Mouse (Mus musculus) embryonic facial prominence, embryonic 14.5 days (tissue): ENCODE data around the gene Vwa8. TPM values are rescaled to one million over a fixed set of nuclear protein-coding genes. Genes with fewer than 3 reads are reported as not detected.
A peak's percentile ranks its signal among the peaks of the same experiment; 100 is the strongest.

Experiments used
- ATAC-seq: fragments of 200-750 bp; cut with Nextera tagmentation; 2 replicates; pipeline ENCODE4 v1.8.0; 2017; ENCODE audit warnings: low read depth, moderate number of reproducible peaks, moderate TSS enrichment
- DNase-seq: peaks from one replicate; pipeline ENCODE4 v3.0.0-alpha.2; 2015; ENCODE audit warnings: low spot score
- H3K27ac ChIP-seq: fragments of 300-500 bp; sonication (generic); replicated peaks from 2 replicates; pipeline ENCODE4 v1.5.1; 2014; ENCODE audit warnings: low read depth, mild to moderate bottlenecking, low read length, moderate library complexity
- H3K27me3 ChIP-seq: fragments of 300-500 bp; sonication (generic); replicated peaks from 2 replicates; pipeline ENCODE4 v1.6.1; 2014; ENCODE audit warnings: low read length; ENCODE audit not compliant: control insufficient read depth, insufficient read depth
- H3K36me3 ChIP-seq: fragments of 300-500 bp; sonication (generic); 2 replicates; pipeline ENCODE4 v1.6.1; 2014; ENCODE audit warnings: low read length, mixed read lengths; ENCODE audit not compliant: control insufficient read depth, insufficient read depth
- H3K4me1 ChIP-seq: fragments of 300-500 bp; sonication (generic); 2 replicates; pipeline ENCODE4 v1.6.1; 2014; ENCODE audit warnings: antibody characterized with exemption, low read length; ENCODE audit not compliant: control insufficient read depth, insufficient read depth
- H3K4me2 ChIP-seq: fragments of 300-500 bp; sonication (generic); 2 replicates; pipeline ENCODE4 v1.6.1; 2014; ENCODE audit warnings: low read depth, mild to moderate bottlenecking, low read length, moderate library complexity, mixed read lengths
- H3K4me3 ChIP-seq: fragments of 300-500 bp; sonication (generic); 2 replicates; pipeline ENCODE4 v1.5.1; 2014; ENCODE audit warnings: low read depth, mild to moderate bottlenecking, low read length
- H3K9ac ChIP-seq: fragments of 300-500 bp; sonication (generic); 2 replicates; pipeline ENCODE4 v1.6.1; 2014; ENCODE audit warnings: low read depth, mild to moderate bottlenecking, low read length, moderate library complexity, mixed read lengths
- H3K9me3 ChIP-seq: fragments of 300-500 bp; sonication (generic); 2 replicates; pipeline ENCODE4 v1.6.1; 2016; ENCODE audit warnings: low read length; ENCODE audit not compliant: control insufficient read depth
- WGBS: fragments of 180-500 bp; shearing (Covaris S2); extraction: QIAGEN DNeasy Blood & Tissue Kit; methylation state at CpG from one replicate; pipeline ENCODE4 v1.1.7; 2014; 5-methylcytosine and 5-hydroxymethylcytosine counted together
- polyA plus RNA-seq: library from polyadenylated mRNA; unstranded; fragments of >200 nt; fragmentation: Nextera tagmentation; extraction: Ambion mirVana; gene quantifications from 2 replicates; pipeline ENCODE4 v1.2.1, GENCODE M21; 2014

The Vwa8 gene
- polyA plus RNA-seq, 1 experiment from 2014 or later = 11.7 TPM

DNA sequence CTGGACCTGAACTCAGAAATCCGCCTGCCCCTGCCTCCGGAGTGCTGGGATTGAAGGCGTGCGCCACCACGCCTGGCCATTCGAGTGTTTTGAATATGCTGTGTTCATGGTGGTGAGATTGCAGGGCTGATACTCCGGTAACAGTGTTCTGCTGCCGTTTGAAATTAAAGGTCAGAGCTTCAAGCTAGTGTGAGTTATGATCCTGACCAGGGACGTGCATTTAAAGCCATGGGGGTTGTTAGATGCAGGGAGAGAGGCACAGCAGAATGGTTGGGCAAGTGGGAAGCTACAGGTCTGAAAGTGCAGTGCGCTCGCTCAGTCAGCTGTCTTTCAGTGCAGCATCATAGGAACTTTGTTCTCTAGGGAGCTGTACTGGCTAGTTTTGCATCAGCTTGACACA lies 271.8 kb downstream of the Vwa8 start:
- no peaks in the 10 kb centered on the region for H3K9me3 ChIP-seq
- H3K4me2 ChIP-seq = no peak overlapping the region
- H3K36me3 ChIP-seq = no peaks in the 10 kb centered on the region
- DNase-seq (no peak), ATAC-seq (no peak)
- WGBS = 78% methylated on average over 11 of the region's 11 CpGs
- no peak overlapping the region for H3K27ac ChIP-seq
- no peaks in the 10 kb centered on the region for H3K27me3 ChIP-seq
- H3K4me3 ChIP-seq = no peak overlapping the region
- H3K4me1 ChIP-seq = no peaks in the 10 kb centered on the region
- H3K9ac ChIP-seq = no peak overlapping the region

DNA sequence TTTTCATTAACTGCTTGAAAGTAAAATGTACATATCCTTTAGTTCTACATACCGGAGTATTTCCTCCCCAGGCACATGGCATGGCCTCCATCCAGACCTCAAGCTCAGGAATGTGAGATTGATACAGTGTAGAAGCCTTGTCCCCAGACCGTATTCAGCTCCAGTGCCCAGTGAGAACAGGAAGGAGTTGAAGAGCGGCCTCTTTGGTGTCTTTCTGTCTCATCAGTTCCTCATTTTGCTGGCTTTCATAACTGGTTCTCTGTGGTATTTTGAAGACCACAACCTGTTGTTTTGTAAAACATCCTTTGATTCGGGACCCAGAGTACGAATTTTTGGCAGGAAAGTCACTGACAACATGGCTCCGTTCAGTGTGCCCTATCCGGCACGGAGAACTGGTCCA lies 274.6 kb downstream of the Vwa8 start:
- no peaks in the 10 kb centered on the region for H3K36me3 ChIP-seq
- no peak overlapping the region; the same call in 1 of the 2 replicates for H3K27ac ChIP-seq
- H3K4me3 ChIP-seq = no peak overlapping the region
- no peaks in the 10 kb centered on the region for H3K27me3 ChIP-seq
- H3K4me2 ChIP-seq = no peak overlapping the region
- 73% methylated on average over 8 of the region's 8 CpGs for WGBS
- no peaks in the 10 kb centered on the region for H3K9me3 ChIP-seq
- H3K9ac ChIP-seq = no peak overlapping the region
- ATAC-seq = no peak
- DNase-seq = peak; percentile 26
- no peaks in the 10 kb centered on the region for H3K4me1 ChIP-seq

DNA sequence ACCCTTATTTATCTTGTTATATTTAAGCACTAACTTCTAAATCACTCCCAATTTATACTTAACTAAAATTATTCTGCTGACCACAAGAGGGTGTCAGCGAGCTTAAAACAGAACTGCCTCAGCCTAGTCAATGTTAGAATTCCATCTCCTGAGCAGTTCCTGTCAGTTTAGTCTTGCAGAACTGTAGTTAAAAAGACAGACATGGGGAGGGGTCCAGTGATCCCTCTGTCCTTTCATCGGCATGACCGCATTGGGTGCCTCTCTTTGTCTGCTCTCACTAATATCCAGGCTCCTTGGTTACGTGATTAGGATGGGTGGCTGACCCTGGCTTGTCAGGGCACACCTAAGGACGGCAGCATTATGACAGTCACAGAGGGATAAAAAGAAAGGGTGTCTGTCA lies 275.8 kb downstream of the Vwa8 start:
- Histone ChIP-seq H3K9ac (no peak overlapping the region), H3K4me1 (no peaks in the 10 kb centered on the region), H3K36me3 (no peaks in the 10 kb centered on the region), H3K27ac (no peak overlapping the region), H3K4me3 (no peak overlapping the region), H3K27me3 (no peaks in the 10 kb centered on the region), H3K4me2 (no peak overlapping the region), H3K9me3 (no peaks in the 10 kb centered on the region)
- DNase-seq = peak; percentile 79
- peak; percentile 68; the same call in 1 of the 2 replicates for ATAC-seq
- 50% methylated on average over 5 of the region's 5 CpGs for WGBS

GRCm38 (mm10) chr14:79126176-79126575 lies 277.3 kb downstream of the Vwa8 start:
- 0 out of 2 replicates have a peak overlapping the region, but pooled peaks have one; percentile 4 for H3K27ac ChIP-seq
- H3K9me3 ChIP-seq = 0 out of 2 replicates have a peak, but pooled peaks cover 4% of the 10 kb centered on the region
- no peaks in the 10 kb centered on the region for H3K36me3 ChIP-seq
- H3K4me2 ChIP-seq = no peak overlapping the region
- H3K27me3 ChIP-seq = no peaks in the 10 kb centered on the region
- ATAC-seq (no peak), DNase-seq (peak; percentile 7)
- 70% methylated on average over 5 of the region's 5 CpGs for WGBS
- H3K9ac ChIP-seq = no peak overlapping the region
- H3K4me3 ChIP-seq = no peak overlapping the region
- H3K4me1 ChIP-seq = no peaks in the 10 kb centered on the region

DNA sequence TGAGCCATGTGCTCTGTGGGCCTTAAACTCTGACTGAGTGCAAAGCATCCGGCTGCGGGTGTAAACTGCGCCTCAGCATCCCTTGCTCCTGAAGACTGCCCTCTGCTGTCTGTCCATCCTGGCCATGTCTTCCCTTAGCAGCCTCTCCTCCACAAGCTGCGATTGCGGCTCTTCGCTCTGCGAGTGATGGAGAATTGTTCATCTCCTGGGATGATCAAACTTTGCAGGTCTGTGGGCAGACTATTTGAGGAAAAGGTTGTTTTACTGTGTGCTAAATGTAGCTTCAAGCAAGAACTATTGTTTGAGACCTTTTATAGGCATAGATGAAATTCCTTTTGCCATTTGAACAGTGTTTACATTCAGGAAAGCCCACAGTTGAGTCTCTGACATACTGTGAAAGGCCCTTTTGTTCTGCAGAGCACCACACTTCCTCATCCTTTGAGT lies 286.1 kb downstream of the Vwa8 start:
- H3K27me3 ChIP-seq = no peaks in the 10 kb centered on the region
- H3K27ac ChIP-seq = peak overlapping the region; percentile 33
- peaks cover 7% of the 10 kb centered on the region for H3K4me1 ChIP-seq
- H3K4me2 ChIP-seq = no peak overlapping the region
- ATAC-seq (peak; percentile 82), DNase-seq (peak; percentile 63)
- no peaks in the 10 kb centered on the region for H3K36me3 ChIP-seq
- 0 out of 2 replicates have a peak, but pooled peaks cover 4% of the 10 kb centered on the region for H3K9me3 ChIP-seq
- 12% methylated on average over 7 of the region's 7 CpGs for WGBS
- no peak overlapping the region for H3K4me3 ChIP-seq
- no peak overlapping the region for H3K9ac ChIP-seq

DNA sequence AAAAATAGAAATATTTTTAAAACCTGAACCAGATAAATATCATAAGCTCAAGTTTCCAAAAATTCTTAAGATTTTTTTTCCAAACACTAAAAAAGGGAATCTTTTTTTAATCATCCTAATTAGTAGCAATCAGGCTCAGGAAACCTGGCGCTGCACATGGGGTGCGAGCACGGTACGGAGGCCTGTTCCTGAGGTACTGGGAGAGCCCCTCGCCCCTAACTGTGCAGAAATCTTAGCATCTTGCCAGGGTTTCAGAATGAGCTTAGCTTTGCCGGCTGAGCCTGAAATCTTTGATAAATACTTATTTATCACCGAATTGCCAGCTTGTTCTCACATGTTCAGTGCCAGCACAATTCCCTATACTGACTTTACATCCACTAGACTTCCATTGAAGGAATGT lies 286.6 kb downstream of the Vwa8 start:
- Histone ChIP-seq H3K4me3 (no peak overlapping the region), H3K4me1 (peaks cover 11% of the 10 kb centered on the region), H3K27ac (0 out of 2 replicates have a peak overlapping the region, but pooled peaks have one; percentile 33), H3K36me3 (no peaks in the 10 kb centered on the region), H3K4me2 (no peak overlapping the region), H3K27me3 (no peaks in the 10 kb centered on the region), H3K9me3 (0 out of 2 replicates have a peak, but pooled peaks cover 4% of the 10 kb centered on the region), H3K9ac (no peak overlapping the region)
- DNase-seq = no peak
- no peak for ATAC-seq
- 52% methylated on average over 7 of the region's 7 CpGs for WGBS

- Histone ChIP-seq H3K9me3 (no peaks in the 10 kb centered on the region), H3K9ac (no peak overlapping the region), H3K4me1 (peaks cover 17% of the 10 kb centered on the region), H3K27me3 (no peaks in the 10 kb centered on the region), H3K4me3 (no peak overlapping the region), H3K27ac (no peak overlapping the region), H3K4me2 (no peak overlapping the region), H3K36me3 (no peaks in the 10 kb centered on the region)
- 77% methylated on average over 3 of the region's 3 CpGs for WGBS
- DNase-seq (no peak), ATAC-seq (no peak)
These were observed 287.7 kb downstream of the Vwa8 start for GRCm38 (mm10) chr14:79136585-79136984.

GRCm38 (mm10) chr14:79137100-79137499 lies 288.2 kb downstream of the Vwa8 start:
- no peaks in the 10 kb centered on the region for H3K27me3 ChIP-seq
- DNase-seq (no peak), ATAC-seq (no peak)
- no peak overlapping the region for H3K4me2 ChIP-seq
- no peak overlapping the region for H3K27ac ChIP-seq
- 71% methylated on average over 8 of the region's 8 CpGs for WGBS
- H3K9me3 ChIP-seq = no peaks in the 10 kb centered on the region
- no peak overlapping the region for H3K9ac ChIP-seq
- H3K4me3 ChIP-seq = no peak overlapping the region
- H3K4me1 ChIP-seq = peaks cover 17% of the 10 kb centered on the region
- H3K36me3 ChIP-seq = no peaks in the 10 kb centered on the region

DNA sequence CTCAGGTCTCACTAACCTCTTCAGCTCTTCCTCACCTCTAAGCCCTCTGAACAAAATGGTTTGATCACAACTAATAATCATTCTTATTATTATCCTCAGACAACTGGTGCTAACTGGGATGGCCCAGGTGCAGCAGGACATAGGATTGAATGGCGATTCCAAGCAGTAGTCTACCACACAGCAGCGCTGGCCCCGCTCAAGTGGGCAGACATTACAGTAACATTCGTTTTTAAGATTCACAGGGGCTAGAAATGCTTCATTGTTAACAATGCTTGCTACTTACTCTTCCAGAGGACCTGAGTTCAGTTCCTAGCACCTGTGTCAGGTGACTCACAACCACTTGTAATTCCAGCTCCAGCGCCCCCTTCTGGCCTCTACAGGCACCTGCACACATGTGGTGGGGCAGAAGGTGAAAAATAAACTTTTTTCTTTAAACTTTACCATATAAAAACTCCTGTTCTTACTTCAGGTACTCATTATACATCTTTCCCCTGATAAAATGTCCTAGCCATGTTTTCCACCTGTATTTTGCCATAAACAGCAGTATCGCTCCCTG lies 290.3 kb downstream of the Vwa8 start:
- H3K27ac ChIP-seq = no peak overlapping the region
- no peak overlapping the region for H3K4me3 ChIP-seq
- H3K9ac ChIP-seq = no peak overlapping the region
- H3K4me1 ChIP-seq = peaks cover 17% of the 10 kb centered on the region
- no peaks in the 10 kb centered on the region for H3K27me3 ChIP-seq
- H3K9me3 ChIP-seq = no peaks in the 10 kb centered on the region
- ATAC-seq (no peak), DNase-seq (no peak)
- H3K36me3 ChIP-seq = no peaks in the 10 kb centered on the region
- 93% methylated on average over 6 of the region's 6 CpGs for WGBS
- no peak overlapping the region for H3K4me2 ChIP-seq
